Mouse (Mus musculus): ENCODE measurements around the gene Aig1. TPM values are rescaled to one million over a fixed set of nuclear protein-coding genes. Genes with fewer than 3 reads are reported as not detected.

The Aig1 gene
- total and polyA plus RNA-seq, 3 experiments: 0.13 TPM; not detected in 2

GRCm38 (mm10) chr10:13849205-13849604 lies 19.6 kb downstream of the Aig1 start:
- H3K9me3 ChIP-seq (replicated peaks; ENCODE audit: insufficient read depth, low read length): no peaks in the 10 kb centered on the region
- H3K36me3 ChIP-seq (ENCODE audit: control insufficient read depth in 1 of 2, insufficient read depth in 2 of 2, low read length in 2 of 2): no peaks in the 10 kb centered on the region
- H3K4me1 ChIP-seq (ENCODE audit: control insufficient read depth in 1 of 2, insufficient read depth in 2 of 2, low read length in 2 of 2): no peaks in the 10 kb centered on the region
- no peak overlapping the region for H3K27ac ChIP-seq (ENCODE audit: control insufficient read depth, low read depth, low read length)
- H3K79me2 ChIP-seq (ENCODE audit: control insufficient read depth, insufficient read depth, low read length, poor library complexity): no peaks in the 10 kb centered on the region
- TF ChIP-seq SIN3A (IDR thresholded peaks at IDR 0.05; ENCODE audit: low read length) (no peak), GABPA (IDR thresholded peaks at IDR 0.05; ENCODE audit: low read depth, low read length) (no peak), RCOR1 (IDR thresholded peaks at IDR 0.05; ENCODE audit: low read depth, low read length) (no peak), CTCF (IDR thresholded peaks at IDR 0.05 in 2 of 3, conservative IDR thresholded peaks at IDR 0.05 in 1 of 3; ENCODE audit: control insufficient read depth in 1 of 3, insufficient read depth in 1 of 3, low read depth in 2 of 3, low read length in 3 of 3, poor library complexity in 1 of 3, severe bottlenecking in 1 of 3) (no peak), HCFC1 (IDR thresholded peaks at IDR 0.05; ENCODE audit: low read depth, low read length) (no peak), NELFE (IDR thresholded peaks at IDR 0.05; ENCODE audit: low read depth, low read length) (no peak)
- H3K4me3 ChIP-seq (ENCODE audit: control insufficient read depth in 1 of 2, insufficient read depth in 1 of 2, low read depth in 2 of 2, low read length in 2 of 2): no peak overlapping the region
- no peaks in the 10 kb centered on the region for H3K27me3 ChIP-seq (ENCODE audit: control insufficient read depth in 1 of 2, insufficient read depth in 2 of 2, low read length in 2 of 2)
- H3K9ac ChIP-seq (ENCODE audit: control insufficient read depth, low read depth, low read length, poor library complexity, severe bottlenecking): no peak overlapping the region
- no peak for DNase-seq (ENCODE audit: low read depth, low spot score)

- TF ChIP-seq CHD2 (IDR thresholded peaks at IDR 0.05; ENCODE audit: low read length): no peak
- no peak for TF ChIP-seq NRF1 (IDR thresholded peaks at IDR 0.05; ENCODE audit: insufficient read depth, low read depth, low read length, poor library complexity, severe bottlenecking)
- no peak for TF ChIP-seq TAL1 (IDR thresholded peaks at IDR 0.05; ENCODE audit: low read length)
- no peak for TF ChIP-seq MXI1 (IDR thresholded peaks at IDR 0.05; ENCODE audit: low read depth, low read length)
- no peak for TF ChIP-seq MAFK (IDR thresholded peaks at IDR 0.05; ENCODE audit: borderline replicate concordance, low read depth, low read length)
- TF ChIP-seq BHLHE40 (IDR thresholded peaks at IDR 0.05; ENCODE audit: borderline replicate concordance, low read depth, low read length): no peak
- H3K27ac ChIP-seq (ENCODE audit: control insufficient read depth, low read depth, low read length): no peak overlapping the region
- no peaks in the 10 kb centered on the region for H3K9me3 ChIP-seq (replicated peaks; ENCODE audit: insufficient read depth, low read length)
- H3K4me3 ChIP-seq (ENCODE audit: control insufficient read depth in 1 of 2, insufficient read depth in 1 of 2, low read depth in 2 of 2, low read length in 2 of 2): no peak overlapping the region
- no peaks in the 10 kb centered on the region for H3K36me3 ChIP-seq (ENCODE audit: control insufficient read depth in 1 of 2, insufficient read depth in 2 of 2, low read length in 2 of 2)
- H3K4me1 ChIP-seq (ENCODE audit: control insufficient read depth in 1 of 2, insufficient read depth in 2 of 2, low read length in 2 of 2): no peaks in the 10 kb centered on the region
- H3K79me2 ChIP-seq (ENCODE audit: control insufficient read depth, insufficient read depth, low read length, poor library complexity): no peaks in the 10 kb centered on the region
- no peaks in the 10 kb centered on the region for H3K27me3 ChIP-seq (ENCODE audit: control insufficient read depth in 1 of 2, insufficient read depth in 2 of 2, low read length in 2 of 2)
- no peak for DNase-seq (ENCODE audit: low read depth, low spot score)
- no peak overlapping the region for H3K9ac ChIP-seq (ENCODE audit: control insufficient read depth, low read depth, low read length, poor library complexity, severe bottlenecking)
These were observed 23.9 kb downstream of the Aig1 start for GRCm38 (mm10) chr10:13844864-13845263.

GRCm38 (mm10) chr10:13843746-13844145 lies 25.0 kb downstream of the Aig1 start:
- Histone ChIP-seq H3K79me2 (ENCODE audit: control insufficient read depth, insufficient read depth, low read length, poor library complexity) (no peaks in the 10 kb centered on the region), H3K27me3 (ENCODE audit: control insufficient read depth in 1 of 2, insufficient read depth in 2 of 2, low read length in 2 of 2) (no peaks in the 10 kb centered on the region), H3K4me3 (ENCODE audit: control insufficient read depth in 1 of 2, insufficient read depth in 1 of 2, low read depth in 2 of 2, low read length in 2 of 2) (no peak overlapping the region), H3K9me3 (replicated peaks; ENCODE audit: insufficient read depth, low read length) (no peaks in the 10 kb centered on the region), H3K9ac (ENCODE audit: control insufficient read depth, low read depth, low read length, poor library complexity, severe bottlenecking) (no peak overlapping the region), H3K36me3 (ENCODE audit: control insufficient read depth in 1 of 2, insufficient read depth in 2 of 2, low read length in 2 of 2) (no peaks in the 10 kb centered on the region), H3K4me1 (ENCODE audit: control insufficient read depth in 1 of 2, insufficient read depth in 2 of 2, low read length in 2 of 2) (no peaks in the 10 kb centered on the region), H3K27ac (ENCODE audit: control insufficient read depth, low read depth, low read length) (no peak overlapping the region)
- TF ChIP-seq EP300 (IDR thresholded peaks at IDR 0.05; ENCODE audit: low read depth in 1 of 2, low read length in 2 of 2) (no peak), NELFE (IDR thresholded peaks at IDR 0.05; ENCODE audit: low read depth, low read length) (no peak), ZMIZ1 (IDR thresholded peaks at IDR 0.05; ENCODE audit: low read depth, low read length) (no peak), GATA1 (IDR thresholded peaks at IDR 0.05; ENCODE audit: low read depth, low read length) (no peak), POLR2A (IDR thresholded peaks at IDR 0.05; ENCODE audit: control insufficient read depth in 1 of 2, insufficient read depth in 1 of 2, low read depth in 1 of 2, low read length in 2 of 2, poor library complexity in 1 of 2) (no peak), SIN3A (IDR thresholded peaks at IDR 0.05; ENCODE audit: low read length) (no peak), NRF1 (IDR thresholded peaks at IDR 0.05; ENCODE audit: insufficient read depth, low read depth, low read length, poor library complexity, severe bottlenecking) (no peak), MAFK (IDR thresholded peaks at IDR 0.05; ENCODE audit: borderline replicate concordance, low read depth, low read length) (no peak), ZC3H11A (IDR thresholded peaks at IDR 0.05; ENCODE audit: low read depth, low read length) (no peak), TCF12 (IDR thresholded peaks at IDR 0.05; ENCODE audit: low read depth, low read length) (no peak), RCOR1 (IDR thresholded peaks at IDR 0.05; ENCODE audit: low read depth, low read length) (no peak), HCFC1 (IDR thresholded peaks at IDR 0.05; ENCODE audit: low read depth, low read length) (no peak), CHD2 (IDR thresholded peaks at IDR 0.05; ENCODE audit: low read length) (no peak), USF1 (IDR thresholded peaks at IDR 0.05; ENCODE audit: low read depth, low read length) (no peak), MYC (IDR thresholded peaks at IDR 0.05; ENCODE audit: low read depth, low read length) (no peak)
- no peak for DNase-seq (ENCODE audit: low read depth, low spot score)
